Mouse (Mus musculus): Measurements from ENCODE around the gene Eif2d. TPM values are rescaled to one million over a fixed set of nuclear protein-coding genes. Genes with fewer than 3 reads are reported as not detected.
A peak's percentile ranks its signal among the peaks of the same experiment; 100 is the strongest.

The Eif2d gene
- total RNA-seq, 1 experiment from 2014 or later, result 18.4 TPM

- ATAC-seq (ENCODE audit: extremely low read depth, insufficient number of reproducible peaks, low FRiP score, poor library complexity, severe bottlenecking), result no peak
Measured at GRCm38 (mm10) chr1:131204461-131204860, 51.5 kb downstream of the Eif2d start.

GRCm38 (mm10) chr1:131206342-131206741 lies 53.4 kb downstream of the Eif2d start:
- no peak for ATAC-seq (ENCODE audit: extremely low read depth, insufficient number of reproducible peaks, low FRiP score, poor library complexity, severe bottlenecking)

- peak; percentile 64; the same call in 1 of the 2 replicates for ATAC-seq (ENCODE audit: extremely low read depth, insufficient number of reproducible peaks, low FRiP score, poor library complexity, severe bottlenecking)
Measured at GRCm38 (mm10) chr1:131207531-131207930, 54.5 kb downstream of the Eif2d start.

GRCm38 (mm10) chr1:131208081-131208480 lies 55.1 kb downstream of the Eif2d start:
- no peak for ATAC-seq (ENCODE audit: extremely low read depth, insufficient number of reproducible peaks, low FRiP score, poor library complexity, severe bottlenecking)

- no peak for ATAC-seq (ENCODE audit: extremely low read depth, insufficient number of reproducible peaks, low FRiP score, poor library complexity, severe bottlenecking)
Measured at GRCm38 (mm10) chr1:131208800-131209199, 55.8 kb downstream of the Eif2d start.

- no peak for ATAC-seq (ENCODE audit: extremely low read depth, insufficient number of reproducible peaks, low FRiP score, poor library complexity, severe bottlenecking)
Measured at GRCm38 (mm10) chr1:131209971-131210426, 57.0 kb downstream of the Eif2d start.

- ATAC-seq (ENCODE audit: extremely low read depth, insufficient number of reproducible peaks, low FRiP score, poor library complexity, severe bottlenecking), result no peak
Measured at GRCm38 (mm10) chr1:131211655-131212054, 58.7 kb downstream of the Eif2d start.

GRCm38 (mm10) chr1:131212956-131213355 lies 60.0 kb downstream of the Eif2d start:
- no peak for ATAC-seq (ENCODE audit: extremely low read depth, insufficient number of reproducible peaks, low FRiP score, poor library complexity, severe bottlenecking)

GRCm38 (mm10) chr1:131213361-131213760 lies 60.4 kb downstream of the Eif2d start:
- no peak for ATAC-seq (ENCODE audit: extremely low read depth, insufficient number of reproducible peaks, low FRiP score, poor library complexity, severe bottlenecking)

- ATAC-seq (ENCODE audit: extremely low read depth, insufficient number of reproducible peaks, low FRiP score, poor library complexity, severe bottlenecking), result peak; percentile 39; the same call in 1 of the 2 replicates
Measured at GRCm38 (mm10) chr1:131218933-131219332, 66.0 kb downstream of the Eif2d start.

- no peak for ATAC-seq (ENCODE audit: extremely low read depth, insufficient number of reproducible peaks, low FRiP score, poor library complexity, severe bottlenecking)
Measured at GRCm38 (mm10) chr1:131221822-131222590, 69.0 kb downstream of the Eif2d start.

- ATAC-seq (ENCODE audit: extremely low read depth, insufficient number of reproducible peaks, low FRiP score, poor library complexity, severe bottlenecking), result no peak
Measured at GRCm38 (mm10) chr1:131223345-131223744, 70.4 kb downstream of the Eif2d start.

DNA sequence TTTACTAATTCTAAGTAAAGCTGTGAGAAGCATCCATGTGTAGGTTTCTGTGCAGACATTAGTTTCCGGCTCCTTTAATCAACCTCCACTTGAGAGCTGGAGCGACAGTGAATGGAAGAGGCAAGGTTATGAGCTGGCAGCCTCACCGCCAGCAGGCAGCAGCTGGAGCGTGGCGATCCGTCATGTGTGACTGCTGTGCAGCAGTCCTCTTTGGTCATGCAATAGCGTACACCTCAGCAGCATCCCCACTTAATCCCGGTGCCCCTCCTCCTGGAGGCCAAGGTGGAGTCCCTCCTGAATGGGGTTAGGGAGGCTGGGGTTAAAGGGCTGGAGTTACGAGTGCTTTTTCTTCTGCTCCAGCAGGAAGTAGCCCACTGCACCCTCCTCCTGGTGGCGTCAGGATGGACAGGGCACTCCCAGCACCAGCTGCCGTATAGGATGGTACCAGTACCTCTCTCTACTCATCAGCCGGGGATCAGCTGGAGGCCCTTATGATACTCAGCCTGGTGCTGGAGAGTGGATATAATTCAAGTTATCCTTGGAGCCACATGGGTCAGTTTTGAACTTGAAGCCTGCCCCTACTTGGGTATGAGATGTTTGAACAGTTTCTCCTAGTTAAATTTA lies 72.0 kb downstream of the Eif2d start:
- ATAC-seq (ENCODE audit: extremely low read depth, insufficient number of reproducible peaks, low FRiP score, poor library complexity, severe bottlenecking), result no peak

DNA sequence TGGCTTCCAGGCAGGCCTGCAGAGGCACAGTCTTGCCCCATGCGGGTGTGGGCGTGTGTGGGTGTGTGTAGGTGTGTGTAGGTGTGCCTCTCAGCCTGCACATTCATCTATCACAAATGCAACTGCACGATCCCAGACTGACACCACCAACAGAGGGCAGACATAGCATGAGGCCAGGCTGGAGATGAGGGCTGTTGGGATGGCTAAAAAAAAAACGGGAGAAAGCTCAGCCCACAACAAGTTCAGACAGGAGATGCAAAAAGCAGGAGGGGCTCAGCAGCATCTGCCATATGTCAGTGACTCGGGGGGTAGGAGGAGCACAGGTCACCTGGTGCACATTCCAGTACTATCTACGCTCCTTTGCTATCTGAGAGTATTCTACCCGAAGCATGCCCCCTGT lies 75.2 kb downstream of the Eif2d start:
- ATAC-seq (ENCODE audit: extremely low read depth, insufficient number of reproducible peaks, low FRiP score, poor library complexity, severe bottlenecking), result no peak

DNA sequence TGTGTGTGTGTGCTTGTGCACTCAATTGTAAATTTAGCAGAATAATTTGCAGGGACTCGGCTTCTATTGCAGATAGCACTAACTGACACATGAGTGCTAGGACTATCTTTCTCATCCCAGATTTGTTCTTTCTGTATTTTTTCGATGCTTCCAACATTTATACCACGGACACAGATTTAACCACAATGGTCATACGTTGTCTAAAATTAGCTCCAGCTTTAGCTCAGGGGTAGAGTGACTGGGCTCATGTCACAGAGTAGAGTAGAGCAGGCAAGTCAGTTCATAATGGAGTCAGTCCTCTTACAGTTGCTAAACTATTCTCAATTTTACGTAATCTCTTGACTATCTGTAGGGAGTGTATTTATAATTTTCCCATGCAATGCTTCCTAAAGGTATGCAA lies 75.7 kb downstream of the Eif2d start:
- ATAC-seq (ENCODE audit: extremely low read depth, insufficient number of reproducible peaks, low FRiP score, poor library complexity, severe bottlenecking), result no peak

DNA sequence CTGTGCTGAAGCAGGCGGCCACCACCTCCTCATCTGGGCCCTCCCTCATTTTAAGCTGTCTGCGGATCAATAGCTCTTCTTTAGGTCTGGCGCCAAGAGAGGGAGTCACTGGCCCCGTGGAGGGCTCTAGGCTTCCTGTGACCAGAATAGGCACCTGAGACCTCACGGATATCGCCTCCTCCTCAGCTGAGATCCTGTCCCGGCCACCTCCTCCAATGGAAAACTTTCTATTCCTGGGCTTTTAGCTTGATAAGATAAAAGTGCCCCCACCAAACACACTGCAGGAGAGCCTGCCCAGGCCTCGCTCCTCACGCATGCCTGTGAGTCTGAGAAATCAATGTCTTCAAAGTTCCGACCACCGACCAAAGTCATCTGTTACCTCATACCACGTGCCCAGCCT lies 80.5 kb downstream of the Eif2d start:
- ATAC-seq (ENCODE audit: extremely low read depth, insufficient number of reproducible peaks, low FRiP score, poor library complexity, severe bottlenecking), result no peak

GRCm38 (mm10) chr1:131236077-131236476 lies 83.1 kb downstream of the Eif2d start:
- no peak for ATAC-seq (ENCODE audit: extremely low read depth, insufficient number of reproducible peaks, low FRiP score, poor library complexity, severe bottlenecking)
